Mouse (Mus musculus) CD8-positive naive resting alpha-beta T cell, adult 2 months (primary cell): ENCODE data around the gene Zfp598.

Source experiments
- DNase-seq, 2 experiments: peaks; one replicate each; pipeline ENCODE4 v3.0.0; 2022; ENCODE audit warnings: low read depth in 2 of 2, low spot score in 2 of 2

Gene Zfp598

GRCm38 (mm10) chr17:24669545-24670245 lies at the start of gene Zfp598:
Gene Zfp598 (plus strand): TSS chr17:24669687.
- DNase-seq, result peak; percentile 91 to 92

DNA sequence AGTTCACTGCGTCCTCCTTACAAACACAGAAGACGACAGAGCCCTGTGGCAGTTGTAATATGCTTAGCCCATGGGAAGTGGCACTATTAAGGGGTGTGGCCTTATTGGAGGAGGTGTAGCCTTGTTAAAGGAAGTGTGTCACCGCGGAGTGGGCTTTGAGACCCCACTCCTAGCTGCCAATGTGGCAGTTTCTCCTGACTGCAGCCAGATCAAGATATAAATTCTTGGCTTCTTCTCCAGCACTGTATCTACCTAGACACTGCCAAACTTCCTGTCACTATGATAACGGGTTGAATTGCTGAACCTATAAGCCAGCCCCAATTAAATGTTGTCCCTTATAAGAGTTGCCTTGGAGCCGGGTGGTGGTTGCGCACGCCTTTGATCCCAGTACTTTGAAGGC lies 44.0 kb upstream of the Zfp598 start:
- no peak for DNase-seq

- peak; percentile 73 to 78 for DNase-seq
Observed at GRCm38 (mm10) chr17:24628646-24629045, 40.8 kb upstream of the Zfp598 start.

- no peak for DNase-seq
Observed at GRCm38 (mm10) chr17:24630072-24630471, 39.4 kb upstream of the Zfp598 start.

DNA sequence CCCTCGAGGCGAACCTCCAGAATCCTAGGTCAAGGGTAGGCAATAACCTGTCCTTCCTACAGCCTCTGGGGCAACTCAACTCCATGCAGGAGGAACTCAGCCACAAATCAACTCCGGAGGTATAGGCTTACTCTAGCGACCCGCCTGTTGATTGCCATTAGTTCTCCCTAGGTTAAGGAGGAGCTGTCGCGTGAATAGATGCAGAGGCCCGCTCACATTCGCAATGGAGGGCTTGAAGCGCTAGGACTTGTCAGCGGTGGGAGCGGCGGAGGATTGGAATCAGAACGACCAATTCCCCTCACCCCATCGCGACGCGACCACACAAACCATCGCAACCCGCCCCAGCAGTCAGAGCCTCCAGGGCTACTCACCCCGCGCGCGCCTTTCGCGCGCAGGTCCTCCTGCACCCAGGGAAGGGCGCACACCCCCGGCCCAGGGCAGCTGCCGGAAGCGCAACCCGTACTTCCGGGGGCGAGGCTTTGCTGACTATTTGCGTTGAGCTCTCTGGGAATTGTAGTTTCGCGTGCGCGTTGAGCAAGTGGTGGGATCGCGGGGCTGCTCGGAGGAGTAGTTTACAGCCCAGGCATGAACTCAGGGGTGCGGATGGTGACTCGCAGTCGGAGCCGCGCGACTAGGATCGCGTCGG lies 37.2 kb upstream of the Zfp598 start, which contains the start of the genes Tsc2 and Nthl1:
Gene Tsc2, minus strand, starts transcription at position 464 of the 646 bp plus-strand sequence.
Gene Nthl1, plus strand, starts transcription at position 514 of the 646 bp plus-strand sequence.
- DNase-seq, result peak; percentile 73 to 79

DNA sequence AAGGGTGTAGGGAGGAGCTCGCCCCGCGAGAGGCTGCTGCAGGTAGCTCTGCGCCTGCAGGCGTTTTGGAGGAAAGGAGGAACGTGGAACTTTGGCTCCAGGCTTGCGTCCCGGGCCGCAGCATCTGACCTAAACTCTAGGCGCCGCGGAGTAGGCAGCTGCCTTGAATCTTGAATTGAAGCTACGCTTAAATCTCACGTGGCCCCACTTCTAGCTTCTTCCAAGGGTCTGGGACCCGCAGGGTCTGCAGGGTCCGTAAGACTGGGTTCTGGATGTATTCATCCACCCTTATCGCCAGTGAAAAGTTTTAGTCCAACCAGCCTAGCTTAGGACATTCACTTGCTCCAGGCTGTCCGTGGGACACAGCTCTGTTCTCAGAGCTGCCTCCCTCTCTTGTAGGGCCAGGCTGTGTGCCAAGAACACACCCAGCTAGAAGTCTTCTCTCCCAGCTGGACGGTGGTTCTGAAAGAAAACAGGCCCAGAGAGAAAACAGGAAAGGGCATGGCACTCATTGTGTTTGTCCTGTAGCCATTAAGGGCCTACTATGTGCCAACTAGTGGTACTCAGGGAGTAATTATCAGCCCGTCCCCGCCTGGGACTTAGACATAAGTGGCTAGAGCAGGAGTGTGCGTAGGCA lies 36.6 kb upstream of the Zfp598 start:
- no peak for DNase-seq

DNA sequence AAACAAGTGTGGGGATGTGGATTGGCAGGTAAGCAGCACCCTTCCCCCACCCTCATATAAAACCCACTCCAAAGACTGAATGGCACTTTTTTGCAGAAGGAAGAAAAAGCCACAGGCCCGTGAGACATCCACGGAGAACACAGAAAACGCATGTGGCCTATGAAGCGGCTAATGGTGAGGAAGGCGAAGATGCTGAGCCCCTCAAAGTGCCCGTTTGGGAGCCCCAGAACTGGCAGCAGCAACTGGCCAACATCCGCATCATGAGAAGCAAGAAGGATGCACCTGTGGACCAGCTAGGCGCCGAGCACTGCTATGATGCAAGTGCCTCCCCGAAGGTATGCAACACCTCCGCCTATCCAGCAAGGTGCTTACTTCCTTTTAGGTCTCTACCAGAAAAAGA lies 35.7 kb upstream of the Zfp598 start:
- DNase-seq, result no peak

- no peak for DNase-seq
Observed at GRCm38 (mm10) chr17:24635024-24635423, 34.5 kb upstream of the Zfp598 start.

- no peak for DNase-seq
Observed at GRCm38 (mm10) chr17:24635694-24636093, 33.8 kb upstream of the Zfp598 start.

DNA sequence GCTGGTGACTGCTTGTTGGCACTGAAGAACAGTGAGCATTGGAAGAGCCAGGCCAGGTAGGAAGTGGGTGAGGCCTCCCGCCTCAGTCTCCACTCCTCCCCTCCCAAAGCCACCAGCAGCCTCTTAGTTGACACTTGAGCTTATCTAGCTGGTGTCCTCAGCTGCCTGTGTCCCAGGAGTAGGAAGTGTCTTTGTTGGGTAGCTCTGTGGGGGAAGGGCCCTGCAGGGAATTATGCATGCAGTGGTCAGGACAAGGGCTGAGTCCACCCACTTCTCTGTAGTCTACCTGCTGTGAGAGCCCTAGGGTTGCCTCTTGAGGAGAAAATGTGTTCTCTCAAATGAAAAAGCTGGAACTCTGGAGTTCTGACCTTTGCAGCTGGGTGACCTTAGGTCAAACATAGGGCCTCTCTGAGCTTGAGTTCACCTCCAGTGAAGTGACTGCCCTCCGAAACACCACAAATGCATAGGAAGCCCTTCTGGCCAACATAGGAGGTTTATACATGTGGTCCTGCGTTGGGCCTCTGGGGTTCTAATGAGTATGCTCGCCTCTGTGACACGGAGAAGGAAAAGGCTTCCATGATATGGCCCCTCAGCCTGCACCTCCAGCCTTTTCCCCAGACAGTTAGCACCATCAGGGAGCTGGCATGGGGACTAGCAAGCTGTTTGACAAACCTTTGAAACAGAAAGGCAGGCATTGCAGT lies 32.6 kb upstream of the Zfp598 start:
- DNase-seq, result no peak

- no peak for DNase-seq
Observed at GRCm38 (mm10) chr17:24638214-24638613, 31.3 kb upstream of the Zfp598 start.

- DNase-seq, result no peak
Observed at GRCm38 (mm10) chr17:24638840-24639239, 30.6 kb upstream of the Zfp598 start.

- no peak for DNase-seq
Observed at GRCm38 (mm10) chr17:24639571-24639988, 29.9 kb upstream of the Zfp598 start.

- no peak for DNase-seq
Observed at GRCm38 (mm10) chr17:24640119-24640518, 29.4 kb upstream of the Zfp598 start.

DNA sequence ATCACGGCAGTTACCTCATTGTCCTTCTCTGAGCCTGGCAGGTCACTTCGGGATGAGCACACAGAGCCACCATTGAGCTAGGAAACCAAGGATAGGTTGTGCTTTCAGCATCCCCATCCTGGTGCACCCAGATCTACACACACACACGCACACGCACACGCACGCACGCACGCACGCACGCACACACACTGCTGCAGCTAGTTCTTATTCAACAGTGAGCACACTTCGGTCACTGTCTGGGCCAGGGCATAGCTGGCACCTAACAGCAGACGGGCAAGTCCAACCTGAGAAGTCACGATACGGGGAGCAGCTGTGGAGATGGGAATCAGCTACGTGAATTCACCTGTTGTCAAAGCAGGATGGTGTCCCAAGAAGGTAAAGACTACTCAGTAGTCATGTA lies 28.9 kb upstream of the Zfp598 start:
- DNase-seq, result no peak

- DNase-seq, result no peak
Observed at GRCm38 (mm10) chr17:24641944-24642343, 27.5 kb upstream of the Zfp598 start.

DNA sequence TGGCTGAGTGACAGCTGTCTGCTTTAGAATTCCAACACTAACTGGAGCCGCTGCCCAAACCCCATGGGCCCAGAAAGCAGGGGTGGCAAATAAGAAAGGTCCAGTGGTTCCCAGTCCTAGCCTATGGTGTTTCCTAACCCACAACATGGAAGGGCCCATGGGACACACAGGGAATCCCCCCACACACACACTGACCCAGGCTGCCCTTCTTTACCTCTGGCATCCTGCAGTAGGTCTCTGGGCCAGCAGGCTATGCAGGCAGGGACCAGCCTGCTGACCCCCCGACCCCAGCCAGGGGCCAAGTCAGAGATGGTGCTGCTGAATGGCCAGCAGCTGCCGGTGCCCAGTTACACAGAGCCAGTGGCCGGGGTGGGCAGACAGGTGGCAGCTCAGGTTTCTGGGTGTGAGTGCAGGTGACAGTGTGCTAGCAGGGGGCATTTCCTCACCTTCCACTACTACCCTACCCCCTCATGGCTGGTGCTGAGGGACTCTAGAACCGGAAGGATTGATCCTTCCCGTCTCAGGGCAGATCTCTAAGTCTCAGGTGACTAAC lies 26.6 kb upstream of the Zfp598 start:
- no peak for DNase-seq

GRCm38 (mm10) chr17:24644030-24644715 lies 25.3 kb upstream of the Zfp598 start:
- no peak for DNase-seq

- DNase-seq, result no peak
Observed at GRCm38 (mm10) chr17:24644875-24645721, 24.4 kb upstream of the Zfp598 start.

DNA sequence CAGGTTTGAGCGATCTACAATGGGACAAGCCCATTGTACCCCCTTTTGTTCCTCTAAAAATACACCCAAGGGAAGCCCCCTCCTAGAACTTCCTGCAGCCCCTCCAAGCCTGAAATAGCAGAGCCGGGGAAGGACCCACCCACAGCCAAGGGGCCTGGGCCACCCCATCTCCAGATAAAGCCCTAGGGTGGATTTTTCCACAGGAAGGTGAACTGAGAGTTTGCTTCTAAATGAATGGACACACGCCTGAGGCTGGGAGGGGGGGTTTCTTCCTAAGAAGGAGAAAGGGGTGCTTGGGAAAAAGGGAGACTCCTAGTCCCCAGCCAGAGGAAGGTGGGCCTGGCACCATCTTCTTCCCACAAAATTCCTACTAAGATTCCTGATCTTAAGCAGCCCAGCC lies 23.6 kb upstream of the Zfp598 start:
- no peak for DNase-seq
